14 mouse cellular contexts compared by ENCODE assay signal in the genomic region with DNA sequence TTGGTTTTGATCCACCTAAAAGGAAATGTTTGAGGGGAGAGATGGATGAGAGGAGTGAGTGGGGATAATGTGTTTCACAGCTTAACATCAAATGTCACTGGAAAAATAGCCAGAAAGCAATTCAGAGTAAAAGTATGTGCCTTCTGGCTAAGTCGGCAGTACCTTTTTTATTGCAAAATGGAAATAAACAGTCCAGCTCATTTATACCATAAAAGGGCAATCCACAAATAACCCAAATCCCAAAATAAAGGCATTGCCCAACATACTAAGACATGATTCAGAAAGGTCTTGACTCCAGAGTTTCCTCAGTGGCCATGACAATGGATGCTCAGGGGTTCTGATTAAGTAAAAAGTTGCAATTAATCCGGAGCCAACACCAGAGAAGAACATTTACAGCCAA.
"Had no signal": no experiment of that assay in that cellular context is flagged by ENCODE, and none has a peak within 500 bp of the region (broad histone marks: within the 10 kb centered on the region; RNA-seq: fewer than 3 reads in every experiment).

No protein-coding gene starts in this region.

- H3K9ac ChIP-seq: liver, embryonic 13.5 days; midbrain, embryonic 13.5 days had no signal

- H3K27ac ChIP-seq: kidney, postnatal 0 days; layer of hippocampus, adult 2 months; liver, embryonic 13.5 days; midbrain, embryonic 10.5 days; midbrain, embryonic 13.5 days had no signal

- H3K4me1 ChIP-seq: liver, embryonic 13.5 days; midbrain, embryonic 10.5 days; midbrain, embryonic 13.5 days had no signal

- H3K9me3 ChIP-seq: liver, embryonic 13.5 days; megakaryocyte, embryonic 14.5 days; midbrain, embryonic 10.5 days; midbrain, embryonic 13.5 days had no signal

- ATAC-seq: midbrain, embryonic 13.5 days; midbrain, embryonic 16.5 days had no signal

- H3K4me3 ChIP-seq: layer of hippocampus, adult 2 months; liver, embryonic 13.5 days; megakaryocyte, embryonic 14.5 days; midbrain, embryonic 10.5 days; midbrain, embryonic 13.5 days had no signal

- H3K4me2 ChIP-seq: liver, embryonic 13.5 days; midbrain, embryonic 13.5 days had no signal

- H3K27me3 ChIP-seq: liver, embryonic 13.5 days; megakaryocyte, embryonic 14.5 days; midbrain, embryonic 13.5 days had no signal

- DNase-seq: kidney, adult 11 months; kidney, postnatal 25 days; layer of hippocampus, adult 9-11 months; liver, embryonic 13.5 days; lung, adult 2 months; lung, postnatal 36 days; thymus, adult 18-20 months; thymus, postnatal 36 days had no signal

- H3K36me3 ChIP-seq: liver, embryonic 13.5 days; midbrain, embryonic 10.5 days; midbrain, embryonic 13.5 days had no signal
